Mouse (Mus musculus) limb, embryonic 10.5 days (tissue): ENCODE data around the gene C1galt1. TPM values are rescaled to one million over a fixed set of nuclear protein-coding genes. Genes with fewer than 3 reads are reported as not detected.

Source experiments
- DNase-seq: peaks from one replicate; pipeline ENCODE4 v3.0.0-alpha.2; 2017; ENCODE audit warnings: low spot score
- H3K27ac ChIP-seq: fragments of 300-500 bp; sonication (generic); 2 replicates; pipeline ENCODE4 v1.5.1; 2016; ENCODE audit warnings: mild to moderate bottlenecking
- H3K27me3 ChIP-seq: fragments of 300-500 bp; sonication (generic); 2 replicates; pipeline ENCODE4 v1.6.1; 2016; ENCODE audit warnings: low read depth, mild to moderate bottlenecking; ENCODE audit not compliant: poor library complexity, severe bottlenecking
- H3K36me3 ChIP-seq: fragments of 300-500 bp; sonication (generic); 2 replicates; pipeline ENCODE4 v1.6.1; 2016; ENCODE audit warnings: mild to moderate bottlenecking, moderate library complexity
- H3K4me1 ChIP-seq: fragments of 300-500 bp; sonication (generic); 2 replicates; pipeline ENCODE4 v1.6.1; 2016
- H3K4me3 ChIP-seq: fragments of 300-500 bp; sonication (generic); 2 replicates; pipeline ENCODE4 v1.5.1; 2016; ENCODE audit warnings: mild to moderate bottlenecking, moderate library complexity
- H3K9me3 ChIP-seq: fragments of 300-500 bp; sonication (generic); replicated peaks from 2 replicates; pipeline ENCODE4 v1.6.1; 2016; ENCODE audit warnings: mild to moderate bottlenecking
- WGBS: fragments of 180-500 bp; shearing (Covaris S2); methylation state at CpG from one replicate; pipeline ENCODE4 v1.1.7; 2016; 5-methylcytosine and 5-hydroxymethylcytosine counted together
- polyA plus RNA-seq: library from polyadenylated mRNA; unstranded; fragments of >200 nt; fragmentation: Nextera tagmentation; extraction: Ambion mirVana; gene quantifications from 2 replicates; pipeline ENCODE4 v1.2.1, GENCODE M21; 2016

The C1galt1 gene
- 2.9 and 3.1 TPM in 2 replicates for polyA plus RNA-seq

DNA sequence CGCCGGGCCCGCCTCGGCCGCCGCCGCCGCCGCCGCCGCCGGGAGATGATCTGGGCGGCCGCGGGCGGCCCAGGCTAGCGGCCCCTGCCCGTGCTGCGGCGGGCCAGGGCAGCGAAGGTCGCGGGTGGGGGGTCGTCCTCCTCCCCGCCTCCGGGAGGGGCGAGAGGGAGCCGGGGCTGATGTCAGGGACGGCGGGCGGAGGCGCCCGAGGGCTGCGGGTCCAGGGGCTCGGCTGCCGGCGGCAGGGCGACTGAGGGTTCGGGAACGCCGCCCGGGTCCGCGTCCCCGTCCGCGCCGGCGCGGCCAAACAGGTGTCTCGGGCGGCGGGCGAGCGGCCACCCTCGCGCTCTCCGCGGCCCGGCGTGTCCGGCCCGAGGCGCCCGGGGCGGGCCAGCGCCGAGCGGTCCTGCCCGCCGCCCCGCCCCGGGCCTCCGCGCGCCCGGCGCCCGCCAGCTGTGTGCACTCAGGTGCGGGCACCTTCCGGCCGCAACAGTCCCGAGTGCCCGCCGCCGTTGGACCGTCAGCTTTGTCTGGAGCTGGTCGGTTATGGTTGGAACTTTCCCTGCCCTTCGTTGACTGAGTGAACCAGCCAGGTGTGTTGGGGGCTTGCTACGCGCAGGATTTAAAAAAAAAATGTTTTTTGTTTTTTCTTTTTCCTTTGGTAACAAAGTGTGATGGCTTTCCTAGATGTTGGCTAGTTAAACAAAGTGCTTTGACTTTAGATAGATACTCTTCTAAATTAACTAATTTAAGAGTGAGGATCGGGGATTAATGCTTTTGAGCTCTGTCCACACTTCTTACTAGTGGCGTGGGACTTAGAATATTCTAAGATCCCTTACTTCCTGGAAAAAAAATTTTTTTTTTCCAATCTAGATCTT lies at the start of gene C1galt1:
TSS of gene C1galt1 (plus strand) at position 41 of the 878 bp plus-strand sequence.
- Histone ChIP-seq H3K27me3 (no peaks in the 10 kb centered on the region), H3K4me1 (peaks cover 27% of the 10 kb centered on the region), H3K4me3 (peak within 1 kb of the TSS; percentile 81), H3K9me3 (no peaks in the 10 kb centered on the region), H3K36me3 (no peaks in the 10 kb centered on the region), H3K27ac (peak within 1 kb of the TSS; percentile 97)
- under 1% methylated on average over 76 of the region's 93 CpGs for WGBS
- DNase-seq, result peak; percentile 68

DNA sequence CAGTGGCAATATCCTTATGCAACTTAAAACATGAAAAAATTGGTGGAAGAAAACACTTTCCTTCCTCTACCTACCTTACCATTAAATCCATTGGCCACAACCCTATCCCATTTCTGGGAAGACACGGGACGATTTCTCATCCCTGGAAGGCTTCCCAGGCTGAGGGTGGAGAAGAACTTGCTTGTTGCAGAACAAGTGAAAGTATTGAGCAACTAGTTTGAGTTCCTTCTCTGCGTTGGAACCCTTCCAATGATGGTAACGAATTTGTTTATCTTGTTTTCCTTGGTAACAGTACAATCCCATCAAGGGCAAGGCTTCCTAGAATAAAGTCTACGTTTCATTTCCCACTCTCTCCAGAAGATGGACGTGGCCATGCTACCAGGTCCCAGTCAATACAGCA lies 44.7 kb upstream of the C1galt1 start:
- H3K27ac ChIP-seq, result no peak overlapping the region
- WGBS, result 87% methylated on average over 6 of the region's 6 CpGs

DNA sequence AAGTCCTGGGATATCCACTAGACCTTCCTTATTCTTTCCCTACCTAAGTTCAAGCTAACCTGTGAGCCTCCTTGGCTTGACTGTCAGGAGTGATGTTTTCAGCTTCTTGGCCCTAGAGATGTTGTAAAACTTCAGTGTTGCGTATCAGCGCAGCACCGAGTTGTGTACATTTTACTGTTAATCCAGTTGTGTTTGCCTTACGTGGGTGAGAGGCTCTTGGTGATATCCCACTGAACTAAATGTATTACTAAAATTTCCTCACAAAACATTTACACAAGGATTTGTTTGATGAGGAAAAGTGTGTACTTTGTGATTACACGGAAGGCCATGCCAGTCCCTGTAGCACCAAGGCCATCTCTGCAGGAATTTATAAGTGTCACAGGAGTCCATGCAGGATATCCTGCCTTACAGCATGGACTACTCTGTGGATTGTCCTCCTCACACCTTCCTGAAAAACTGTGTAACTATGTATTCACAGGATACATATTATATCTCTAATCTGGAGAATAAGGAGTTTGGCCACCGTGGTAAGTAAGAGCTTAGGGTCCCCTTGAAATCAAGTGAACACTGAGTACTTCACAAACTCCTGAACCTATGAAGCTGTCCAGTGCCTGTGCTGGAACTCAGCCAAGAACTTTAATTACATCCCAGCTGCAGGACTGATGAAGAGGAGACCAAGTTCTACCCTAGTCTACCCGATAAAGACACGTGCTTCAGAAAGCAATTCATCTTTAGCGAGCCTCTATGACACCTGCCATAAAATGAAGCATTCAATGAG lies 40.7 kb upstream of the C1galt1 start:
- DNase-seq, result no peak
- H3K27ac ChIP-seq, result no peak overlapping the region
- no peaks in the 10 kb centered on the region for H3K27me3 ChIP-seq
- H3K9me3 ChIP-seq, result no peaks in the 10 kb centered on the region
- 94% methylated on average over 9 of the region's 9 CpGs for WGBS
- H3K36me3 ChIP-seq, result no peaks in the 10 kb centered on the region
- no peak overlapping the region for H3K4me3 ChIP-seq
- H3K4me1 ChIP-seq, result peaks cover 13% of the 10 kb centered on the region

More for the DNA sequence above, 44.7 kb upstream of the C1galt1 start:
- no peaks in the 10 kb centered on the region for H3K27me3 ChIP-seq
- peaks cover 14% of the 10 kb centered on the region for H3K4me1 ChIP-seq
- H3K36me3 ChIP-seq, result no peaks in the 10 kb centered on the region
- H3K4me3 ChIP-seq, result no peak overlapping the region
- no peaks in the 10 kb centered on the region for H3K9me3 ChIP-seq
- DNase-seq, result no peak

DNA sequence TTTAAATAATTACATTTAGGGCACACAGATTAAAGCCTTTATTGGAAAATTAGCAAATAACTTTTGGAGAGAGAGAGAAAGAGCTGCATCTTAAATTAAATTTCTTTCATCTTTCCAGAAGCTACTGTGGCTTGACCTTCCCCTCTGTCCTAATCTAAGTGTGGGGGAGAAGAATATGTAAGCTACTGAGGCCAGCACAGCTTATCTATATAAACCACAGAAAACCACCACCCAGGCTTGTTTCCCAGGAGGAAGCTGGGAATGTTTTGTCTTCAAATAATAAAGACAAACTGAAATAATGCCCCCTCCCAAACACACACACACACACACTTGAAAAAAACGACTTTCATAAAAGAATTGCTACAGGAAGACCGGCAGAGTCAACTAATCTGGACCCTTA lies 30.5 kb upstream of the C1galt1 start:
- no peak for DNase-seq
- H3K27me3 ChIP-seq, result no peaks in the 10 kb centered on the region
- WGBS, result 63% methylated on average over 2 of the region's 2 CpGs
- H3K36me3 ChIP-seq, result no peaks in the 10 kb centered on the region
- no peaks in the 10 kb centered on the region for H3K9me3 ChIP-seq
- H3K4me3 ChIP-seq, result no peak overlapping the region
- H3K4me1 ChIP-seq, result no peaks in the 10 kb centered on the region; the same call in 1 of the 2 replicates
- no peak overlapping the region; the same call in 1 of the 2 replicates for H3K27ac ChIP-seq

DNA sequence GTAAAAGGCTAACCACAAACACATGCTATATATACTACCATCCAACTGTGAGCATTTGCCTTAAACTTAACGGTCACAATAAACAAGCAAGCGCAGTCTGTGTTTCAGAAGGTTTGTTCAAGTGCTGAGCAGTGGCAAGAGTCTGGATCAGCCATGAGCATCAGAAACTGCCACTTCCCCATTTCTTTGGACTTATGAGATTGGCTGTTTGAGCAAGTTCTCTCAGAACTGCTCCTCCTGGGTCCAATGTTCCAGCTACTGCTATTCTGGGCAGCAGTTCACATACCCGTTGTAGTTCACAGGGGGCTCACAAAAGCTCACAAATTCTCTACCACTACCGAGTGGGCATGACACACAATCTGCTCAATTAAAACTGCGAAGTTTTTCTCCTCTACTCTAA lies 28.4 kb upstream of the C1galt1 start:
- 84% methylated on average over 5 of the region's 5 CpGs for WGBS

DNA sequence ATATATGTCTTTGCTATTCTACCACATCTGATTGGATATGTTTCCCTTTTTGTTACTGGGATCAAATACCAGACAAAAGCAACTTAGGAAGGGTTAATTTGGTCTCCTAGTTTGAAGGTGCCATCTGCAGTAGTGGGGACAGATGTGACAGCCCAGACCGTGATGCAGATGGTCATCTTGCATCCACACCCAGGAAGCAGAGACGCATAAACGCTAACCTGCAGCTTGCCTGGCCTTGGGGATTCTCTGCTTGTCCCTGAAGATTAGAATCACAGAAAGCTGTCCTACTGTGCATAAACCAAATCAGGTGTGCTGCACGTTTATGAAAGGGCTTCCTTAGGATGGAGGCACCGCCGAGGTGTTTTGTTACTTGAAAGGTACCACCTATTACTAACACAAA lies 22.0 kb upstream of the C1galt1 start:
- Histone ChIP-seq H3K4me1 (no peaks in the 10 kb centered on the region), H3K9me3 (no peaks in the 10 kb centered on the region), H3K27me3 (no peaks in the 10 kb centered on the region), H3K27ac (no peak overlapping the region), H3K4me3 (no peak overlapping the region), H3K36me3 (no peaks in the 10 kb centered on the region)
- WGBS, result 68% methylated on average over 6 of the region's 6 CpGs
- DNase-seq, result no peak

More for the DNA sequence above, 28.4 kb upstream of the C1galt1 start:
- no peaks in the 10 kb centered on the region for H3K36me3 ChIP-seq
- H3K9me3 ChIP-seq, result no peaks in the 10 kb centered on the region
- no peak for DNase-seq
- no peaks in the 10 kb centered on the region; the same call in 1 of the 2 replicates for H3K4me1 ChIP-seq
- no peak overlapping the region for H3K27ac ChIP-seq
- no peaks in the 10 kb centered on the region for H3K27me3 ChIP-seq
- H3K4me3 ChIP-seq, result no peak overlapping the region

DNA sequence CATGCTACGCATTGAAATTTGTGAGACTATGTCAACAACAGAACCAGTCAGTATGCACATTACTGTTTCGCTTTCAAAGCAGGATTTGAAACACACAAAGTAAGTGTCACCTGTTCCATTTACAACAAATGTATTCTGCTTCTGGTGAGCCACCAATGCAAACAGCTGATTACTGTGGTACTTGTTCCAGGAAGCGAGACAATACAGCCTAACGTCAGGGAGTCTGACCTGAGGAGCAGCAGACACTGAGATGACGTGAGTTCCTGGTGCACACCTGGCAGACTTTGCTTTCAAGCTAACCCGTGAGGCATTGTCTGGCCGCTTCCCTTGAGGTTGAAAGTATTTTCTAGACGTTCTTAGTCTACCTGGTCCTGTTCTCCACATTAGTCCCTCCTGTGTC lies 13.8 kb upstream of the C1galt1 start:
- no peaks in the 10 kb centered on the region for H3K27me3 ChIP-seq
- no peak overlapping the region for H3K27ac ChIP-seq
- WGBS, result 82% methylated on average over 8 of the region's 8 CpGs
- peaks cover 35% of the 10 kb centered on the region for H3K4me1 ChIP-seq
- no peak for DNase-seq
- no peaks in the 10 kb centered on the region for H3K9me3 ChIP-seq
- H3K36me3 ChIP-seq, result no peaks in the 10 kb centered on the region
- H3K4me3 ChIP-seq, result no peak overlapping the region

DNA sequence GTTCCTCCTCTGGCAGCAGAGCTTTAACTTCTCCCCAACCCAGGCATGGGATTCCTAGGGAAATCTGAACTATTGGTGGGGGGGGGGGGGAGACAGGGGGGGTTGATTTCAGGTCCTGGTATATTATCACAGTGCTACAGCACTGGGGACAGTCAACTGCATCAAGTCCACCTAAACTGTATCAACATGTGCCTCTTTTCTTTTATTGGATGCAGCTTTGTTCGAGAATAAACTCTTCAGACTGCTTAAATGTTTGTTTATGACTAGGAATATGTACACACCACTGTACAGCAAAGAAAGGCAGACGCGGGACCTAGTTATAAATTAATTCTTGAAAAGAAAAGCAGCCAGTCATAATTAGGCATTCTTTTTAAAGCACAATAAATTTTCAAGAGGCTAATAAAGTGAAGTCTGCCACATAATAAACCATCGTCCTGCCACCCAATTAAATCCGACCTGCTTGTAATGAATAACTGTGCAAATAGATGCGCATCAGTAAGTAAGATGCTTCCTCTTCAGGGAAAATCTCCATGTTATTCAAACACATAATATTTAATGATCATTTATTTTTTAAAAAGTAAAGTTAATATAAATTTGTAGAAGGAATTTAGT lies 12.0 kb upstream of the C1galt1 start:
- Histone ChIP-seq H3K4me1 (peaks cover 35% of the 10 kb centered on the region), H3K27me3 (no peaks in the 10 kb centered on the region), H3K36me3 (no peaks in the 10 kb centered on the region), H3K9me3 (no peaks in the 10 kb centered on the region), H3K27ac (peak overlapping the region; percentile 73), H3K4me3 (no peak overlapping the region)
- WGBS, result 41% methylated on average over 6 of the region's 6 CpGs
- no peak for DNase-seq

DNA sequence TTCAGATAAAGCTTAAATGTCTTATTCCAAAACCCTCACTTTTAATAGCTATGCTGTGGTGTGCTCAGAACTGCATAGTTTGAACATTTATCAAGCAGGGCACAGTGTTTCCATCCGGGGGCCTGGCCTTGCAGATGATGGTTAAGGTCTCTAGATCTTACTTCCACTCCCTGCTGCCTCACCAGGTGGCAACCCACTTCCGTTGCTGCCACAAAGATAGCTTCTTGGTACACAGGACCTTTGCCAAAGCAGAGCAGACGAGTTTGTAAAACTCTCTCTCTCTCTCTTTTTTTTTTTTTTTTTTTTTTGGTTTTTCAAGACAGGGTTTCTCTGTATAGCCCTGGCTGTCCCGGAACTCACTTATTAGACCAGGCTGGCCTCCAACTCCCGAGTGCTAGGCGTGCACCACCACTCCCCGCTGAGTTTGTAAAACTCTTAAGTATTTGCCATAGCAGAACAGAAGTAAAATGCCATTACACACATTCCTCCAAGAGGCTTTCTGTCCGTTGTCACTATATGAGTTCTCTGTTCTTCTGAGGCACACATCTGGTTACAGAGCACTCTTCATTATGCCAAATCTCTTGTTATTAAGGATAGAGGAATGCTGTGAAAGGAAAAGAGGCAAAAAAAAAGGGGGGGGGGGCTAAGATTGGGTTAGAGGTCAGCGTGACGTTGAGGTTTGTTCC lies 773 bp upstream of the C1galt1 start:
- no peaks in the 10 kb centered on the region for H3K9me3 ChIP-seq
- H3K27ac ChIP-seq, result peak overlapping the region; percentile 97
- DNase-seq, result no peak
- peaks cover 25% of the 10 kb centered on the region for H3K4me1 ChIP-seq
- H3K4me3 ChIP-seq, result peak overlapping the region; percentile 81
- WGBS, result 70% methylated on average over 10 of the region's 10 CpGs
- no peaks in the 10 kb centered on the region for H3K27me3 ChIP-seq
- no peaks in the 10 kb centered on the region for H3K36me3 ChIP-seq

DNA sequence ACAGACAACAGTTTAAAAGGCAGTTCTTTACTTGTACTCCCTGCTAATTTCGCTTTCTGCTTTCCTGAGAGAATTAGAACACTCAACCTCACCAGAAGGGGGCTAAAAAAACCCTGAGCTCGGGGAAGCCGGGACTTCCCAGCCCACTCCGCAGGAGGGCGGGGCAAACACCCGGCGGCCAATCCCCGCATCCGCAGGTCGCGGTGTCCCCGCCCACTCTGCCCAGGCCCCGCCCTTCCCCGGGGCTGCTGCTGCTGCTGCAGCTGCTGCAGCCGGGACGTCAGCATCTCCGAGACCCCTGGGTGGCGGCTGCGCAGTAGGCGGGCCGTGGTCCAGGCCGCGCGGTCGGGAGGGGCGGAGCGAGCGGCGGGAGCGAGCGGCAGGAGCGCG lies 235 bp upstream of the C1galt1 start:
- DNase-seq, result peak; percentile 97
- no peaks in the 10 kb centered on the region for H3K36me3 ChIP-seq
- no peaks in the 10 kb centered on the region for H3K27me3 ChIP-seq
- peak overlapping the region; percentile 97 for H3K27ac ChIP-seq
- peak overlapping the region; percentile 81 for H3K4me3 ChIP-seq
- WGBS, result under 1% methylated on average over 29 of the region's 33 CpGs
- H3K9me3 ChIP-seq, result no peaks in the 10 kb centered on the region
- H3K4me1 ChIP-seq, result peaks cover 27% of the 10 kb centered on the region

DNA sequence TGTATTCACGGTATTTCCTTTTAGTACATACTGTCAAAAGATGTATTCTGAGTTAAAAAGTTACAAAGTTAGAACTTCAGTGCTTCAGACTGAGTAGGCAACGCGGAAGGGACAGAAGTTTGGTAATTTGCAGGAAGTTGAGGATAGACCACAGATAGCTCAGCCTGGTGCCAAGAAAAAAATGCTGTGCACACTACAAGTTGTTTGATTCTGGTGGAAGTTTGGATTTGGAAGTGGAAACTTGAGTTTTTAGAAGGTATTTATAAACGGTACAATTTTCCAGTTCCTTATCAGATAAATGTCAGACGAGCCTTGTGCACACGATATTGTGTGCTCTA lies 1.0 kb downstream of the C1galt1 start:
- no peak for DNase-seq
- H3K4me3 ChIP-seq, result peak overlapping the region; percentile 81
- H3K36me3 ChIP-seq, result no peaks in the 10 kb centered on the region
- H3K4me1 ChIP-seq, result peaks cover 33% of the 10 kb centered on the region
- WGBS, result 35% methylated on average over 6 of the region's 6 CpGs
- peak overlapping the region; percentile 97; the same call in 1 of the 2 replicates for H3K27ac ChIP-seq
- no peaks in the 10 kb centered on the region for H3K27me3 ChIP-seq
- no peaks in the 10 kb centered on the region for H3K9me3 ChIP-seq

DNA sequence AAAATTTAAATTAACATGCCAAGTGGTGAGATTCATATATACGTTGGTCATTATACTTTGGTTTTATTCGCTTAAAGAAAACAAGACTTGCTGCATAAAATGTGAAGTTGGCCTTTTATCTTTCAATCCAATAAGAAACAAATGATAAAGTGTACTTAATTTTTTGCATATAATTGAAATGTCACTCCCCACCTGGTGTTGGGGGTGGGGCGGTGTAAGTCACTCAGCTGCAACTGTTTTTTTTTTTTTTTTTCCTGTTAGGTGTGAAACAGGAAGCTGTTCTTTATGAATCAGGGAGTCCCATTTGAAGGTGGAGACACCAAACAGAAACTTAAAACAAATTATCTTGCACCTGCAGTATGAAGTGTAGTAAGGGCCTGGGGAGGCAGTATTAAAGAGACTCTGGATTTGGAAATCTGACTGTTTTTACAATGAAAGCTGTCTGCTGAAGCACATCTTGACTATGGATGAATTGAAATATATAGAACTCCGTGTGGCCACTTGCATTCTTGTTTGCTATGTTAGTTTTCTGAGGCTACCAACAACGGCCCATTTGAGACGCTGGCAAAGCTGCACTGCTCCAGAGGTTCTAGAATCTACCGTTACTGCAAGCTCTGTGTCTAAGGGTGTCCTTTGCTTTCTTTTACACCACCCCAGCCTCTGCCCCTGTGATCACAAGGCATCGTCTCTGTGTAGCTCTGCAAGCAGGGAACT lies 2.2 kb downstream of the C1galt1 start:
- no peaks in the 10 kb centered on the region for H3K9me3 ChIP-seq
- H3K36me3 ChIP-seq, result no peaks in the 10 kb centered on the region
- WGBS, result 83% methylated on average over 8 of the region's 8 CpGs
- H3K27me3 ChIP-seq, result no peaks in the 10 kb centered on the region
- 0 out of 2 replicates have a peak overlapping the region, but pooled peaks have one; percentile 81 for H3K4me3 ChIP-seq
- DNase-seq, result no peak
- H3K4me1 ChIP-seq, result peaks cover 33% of the 10 kb centered on the region
- peak overlapping the region; percentile 33; the same call in 1 of the 2 replicates for H3K27ac ChIP-seq
